Mouse (Mus musculus) hindbrain, postnatal 0 days (tissue): ENCODE measurements at regions not wholly inside any gene's neighbourhood (a gene's known extent, or its start where the extent isn't known, plus 50 kb on each side); places are given as distances from the start of the nearest gene placed in this dataset.

Source experiments
- ATAC-seq: fragments of 200-750 bp; cut with Nextera tagmentation; 2 replicates; pipeline ENCODE4 v1.8.0; 2017; ENCODE audit warnings: mild to moderate bottlenecking, moderate TSS enrichment, moderate library complexity
- DNase-seq: peaks from one replicate; pipeline ENCODE4 v3.0.0-alpha.2; 2015; ENCODE audit warnings: low spot score
- H3K27ac ChIP-seq: fragments of 300-500 bp; sonication (generic); 2 replicates; pipeline ENCODE4 v1.5.1; 2014; ENCODE audit warnings: mild to moderate bottlenecking
- H3K27me3 ChIP-seq: fragments of 300-500 bp; sonication (generic); 2 replicates; pipeline ENCODE4 v1.6.1; 2014; ENCODE audit warnings: low read length, mixed read lengths; ENCODE audit not compliant: insufficient read depth
- H3K36me3 ChIP-seq: fragments of 300-500 bp; sonication (generic); 2 replicates; pipeline ENCODE4 v1.6.1; 2014; ENCODE audit warnings: low read length, mixed read lengths; ENCODE audit not compliant: insufficient read depth
- H3K4me1 ChIP-seq: fragments of 300-500 bp; sonication (generic); 2 replicates; pipeline ENCODE4 v1.6.1; 2014; ENCODE audit warnings: antibody characterized with exemption, low read length, mixed read lengths; ENCODE audit not compliant: insufficient read depth
- H3K4me2 ChIP-seq: fragments of 300-500 bp; sonication (generic); 2 replicates; pipeline ENCODE4 v1.6.1; 2014; ENCODE audit warnings: low read depth, mild to moderate bottlenecking, low read length, moderate library complexity, mixed read lengths
- H3K4me3 ChIP-seq: fragments of 300-500 bp; sonication (generic); 2 replicates; pipeline ENCODE4 v1.5.1; 2014; ENCODE audit warnings: low read length
- H3K9ac ChIP-seq: fragments of 300-500 bp; sonication (generic); replicated peaks from 2 replicates; pipeline ENCODE4 v1.6.1; 2014; ENCODE audit warnings: mild to moderate bottlenecking, low read length, moderate library complexity, mixed read lengths
- H3K9me3 ChIP-seq: fragments of 300-500 bp; sonication (generic); 2 replicates; pipeline ENCODE4 v1.6.1; 2016; ENCODE audit warnings: low read length, mixed read lengths
- CTCF ChIP-seq: IDR thresholded peaks from 2 replicates; pipeline ENCODE4 v1.5.1; 2016; ENCODE audit warnings: antibody characterized with exemption, control low read depth, low read depth
- WGBS: fragments of 180-500 bp; shearing (Covaris S2); extraction: QIAGEN DNeasy Blood & Tissue Kit; methylation state at CpG from one replicate; pipeline ENCODE4 v1.1.7; 2014; 5-methylcytosine and 5-hydroxymethylcytosine counted together

- 62% methylated on average over 2 of the region's 2 CpGs for WGBS
- H3K4me3 ChIP-seq, result no peak overlapping the region
- H3K9me3 ChIP-seq, result no peaks in the 10 kb centered on the region
- ATAC-seq (no peak), DNase-seq (no peak)
- H3K4me2 ChIP-seq, result no peak overlapping the region
- no peak overlapping the region for H3K27ac ChIP-seq
- no peak for TF ChIP-seq CTCF
- no peaks in the 10 kb centered on the region for H3K27me3 ChIP-seq
- H3K36me3 ChIP-seq, result no peaks in the 10 kb centered on the region
- no peak overlapping the region for H3K9ac ChIP-seq
- H3K4me1 ChIP-seq, result no peaks in the 10 kb centered on the region
Measured at GRCm38 (mm10) chr6:118292928-118293327, 95.4 kb upstream of the Ret start.

- no peak overlapping the region for H3K27ac ChIP-seq
- H3K9me3 ChIP-seq, result no peaks in the 10 kb centered on the region
- 58% methylated on average over 2 of the region's 2 CpGs for WGBS
- no peaks in the 10 kb centered on the region for H3K27me3 ChIP-seq
- H3K36me3 ChIP-seq, result no peaks in the 10 kb centered on the region
- DNase-seq (no peak), ATAC-seq (no peak)
- no peak for TF ChIP-seq CTCF
- H3K4me2 ChIP-seq, result no peak overlapping the region
- no peak overlapping the region for H3K9ac ChIP-seq
- H3K4me3 ChIP-seq, result no peak overlapping the region
- H3K4me1 ChIP-seq, result no peaks in the 10 kb centered on the region
Measured at GRCm38 (mm10) chr6:118292272-118292671, 94.8 kb upstream of the Ret start.

- TF ChIP-seq CTCF, result no peak
- H3K9ac ChIP-seq, result no peak overlapping the region
- 71% methylated on average over 2 of the region's 2 CpGs for WGBS
- DNase-seq (no peak), ATAC-seq (no peak)
- H3K4me3 ChIP-seq, result no peak overlapping the region
- H3K27ac ChIP-seq, result no peak overlapping the region
- no peaks in the 10 kb centered on the region for H3K4me1 ChIP-seq
- no peaks in the 10 kb centered on the region for H3K27me3 ChIP-seq
- no peaks in the 10 kb centered on the region for H3K36me3 ChIP-seq
- H3K9me3 ChIP-seq, result no peaks in the 10 kb centered on the region
- no peak overlapping the region for H3K4me2 ChIP-seq
Measured at GRCm38 (mm10) chr6:118291426-118291825, 93.9 kb upstream of the Ret start.

- Histone ChIP-seq H3K9ac (no peak overlapping the region), H3K9me3 (no peaks in the 10 kb centered on the region; the same call in 1 of the 2 replicates), H3K4me3 (no peak overlapping the region), H3K4me1 (no peaks in the 10 kb centered on the region), H3K27ac (peak overlapping the region; percentile 36; the same call in 1 of the 2 replicates), H3K36me3 (no peaks in the 10 kb centered on the region), H3K4me2 (no peak overlapping the region), H3K27me3 (no peaks in the 10 kb centered on the region)
- TF ChIP-seq CTCF, result no peak
- ATAC-seq (no peak), DNase-seq (peak; percentile 41)
- WGBS, result 62% methylated on average over 7 of the region's 7 CpGs
Measured at GRCm38 (mm10) chr6:118285246-118285645, 87.7 kb upstream of the Ret start.

GRCm38 (mm10) chr6:118283949-118284568 is 86.5 kb upstream of the Ret start:
- Histone ChIP-seq H3K9me3 (no peaks in the 10 kb centered on the region; the same call in 1 of the 2 replicates), H3K27me3 (no peaks in the 10 kb centered on the region), H3K36me3 (no peaks in the 10 kb centered on the region), H3K4me1 (no peaks in the 10 kb centered on the region), H3K9ac (no peak overlapping the region), H3K4me2 (no peak overlapping the region), H3K27ac (peak overlapping the region; percentile 36; the same call in 1 of the 2 replicates), H3K4me3 (no peak overlapping the region)
- 69% methylated on average over 13 of the region's 13 CpGs for WGBS
- DNase-seq (peak; percentile 68), ATAC-seq (peak; percentile 71)
- TF ChIP-seq CTCF, result no peak

GRCm38 (mm10) chr6:118263951-118264350 is 66.4 kb upstream of the Ret start:
- Histone ChIP-seq H3K27ac (no peak overlapping the region), H3K4me2 (no peak overlapping the region), H3K27me3 (no peaks in the 10 kb centered on the region), H3K36me3 (no peaks in the 10 kb centered on the region), H3K4me3 (no peak overlapping the region), H3K9ac (no peak overlapping the region), H3K9me3 (no peaks in the 10 kb centered on the region), H3K4me1 (no peaks in the 10 kb centered on the region)
- DNase-seq, result no peak
- WGBS, result 23% methylated on average over 6 of the region's 6 CpGs
- TF ChIP-seq CTCF, result no peak
- no peak for ATAC-seq

- H3K4me1 ChIP-seq, result no peaks in the 10 kb centered on the region
- H3K27me3 ChIP-seq, result no peaks in the 10 kb centered on the region
- DNase-seq (no peak), ATAC-seq (no peak)
- no peaks in the 10 kb centered on the region for H3K36me3 ChIP-seq
- no peak overlapping the region for H3K4me2 ChIP-seq
- H3K4me3 ChIP-seq, result no peak overlapping the region
- no peak for TF ChIP-seq CTCF
- H3K9ac ChIP-seq, result no peak overlapping the region
- 77% methylated on average over 5 of the region's 5 CpGs for WGBS
- H3K27ac ChIP-seq, result no peak overlapping the region
- H3K9me3 ChIP-seq, result no peaks in the 10 kb centered on the region
Measured at GRCm38 (mm10) chr6:118259881-118260280, 62.4 kb upstream of the Ret start.
